Mouse (Mus musculus) neutrophil, adult 83 days (primary cell): ENCODE results near the gene Gm6358. TPM values are rescaled to one million over a fixed set of nuclear protein-coding genes. Genes with fewer than 3 reads are reported as not detected.

Source experiments
- total RNA-seq, 2 experiments: library from RNA; stranded (reverse); gene quantifications; one replicate each; pipeline ENCODE4 v1.2.4; 2023

Gene Gm6358
- not detected for total RNA-seq

DNA sequence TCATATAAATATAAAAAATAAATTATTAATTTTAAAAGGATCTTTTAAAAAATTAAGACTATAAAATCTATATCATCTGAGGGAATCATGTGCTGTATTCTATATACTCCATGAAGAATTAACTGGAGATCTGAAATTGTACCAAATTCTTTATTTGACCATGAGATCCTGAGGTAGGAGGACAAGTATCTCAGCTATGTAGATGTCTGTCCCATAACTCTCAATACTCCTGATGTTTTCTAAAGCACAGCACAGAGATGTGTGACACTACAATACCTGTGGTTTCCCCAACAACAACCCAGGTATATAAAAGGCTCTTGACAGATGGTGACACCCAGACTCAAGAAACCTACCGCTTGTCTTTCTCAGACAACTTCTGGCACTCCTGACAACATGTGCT lies at the start of gene Gm6358:
Gene Gm6358 (plus strand): TSS at position 301 of the 400 bp plus-strand sequence.

GRCm38 (mm10) chr16:89150786-89151185 lies 10.1 kb downstream of the Gm6358 start, which contains the start of gene Gm10061:
Gene Gm10061, plus strand, starts transcription at chr16:89151086.

DNA sequence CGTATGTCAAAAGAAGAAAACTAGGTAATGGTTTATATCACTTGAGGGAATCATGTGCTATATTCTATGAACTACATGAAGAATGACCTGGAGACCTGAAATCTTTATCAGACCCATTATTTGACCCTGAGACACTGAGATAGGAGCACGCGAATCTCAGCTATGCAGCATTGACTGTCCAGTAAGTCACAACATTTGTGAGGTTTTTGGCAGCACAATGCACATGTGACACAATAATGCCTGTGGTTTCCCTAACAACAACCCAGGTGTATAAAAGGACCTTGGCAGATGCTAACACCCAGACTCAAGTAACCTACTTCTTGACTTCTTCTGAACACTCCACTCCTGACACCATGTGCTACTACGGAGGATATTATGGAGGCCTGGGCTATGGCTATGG lies 17.0 kb downstream of the Gm6358 start, which contains the start of gene Gm9789:
Gene Gm9789 (plus strand): TSS at position 301 of the 400 bp plus-strand sequence.

GRCm38 (mm10) chr16:89169190-89169589 lies 28.5 kb downstream of the Gm6358 start, which contains the start of gene Gm7735:
Gene Gm7735, plus strand, starts transcription at chr16:89169490.

DNA sequence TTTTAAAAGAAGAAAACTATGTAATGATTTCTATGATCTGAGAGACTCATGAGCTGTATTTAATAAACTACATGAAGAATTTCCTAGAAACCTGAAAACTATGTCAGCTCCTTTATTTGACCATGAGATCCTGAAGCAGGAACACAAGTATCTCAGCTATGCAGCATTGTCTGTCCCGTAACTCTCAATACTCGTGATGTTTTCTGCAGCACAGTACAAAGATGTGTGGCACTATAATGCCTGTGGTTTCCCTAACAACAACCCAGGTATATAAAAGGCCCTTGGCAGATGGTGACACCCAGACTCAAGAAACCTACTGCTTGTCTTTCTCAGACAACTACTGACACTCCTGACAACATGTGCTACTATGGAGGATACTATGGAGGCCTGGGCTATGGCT lies 33.8 kb downstream of the Gm6358 start, which contains the start of gene 1110057P08Rik:
Gene 1110057P08Rik (plus strand): TSS at position 301 of the 400 bp plus-strand sequence.

Other genes starting within 250 kb of the Gm6358 start
- not detected for gene Krtap19-5, start 244.4 kb upstream of the Gm6358 start, total RNA-seq
- not detected for gene Krtap19-9b, start 208.6 kb upstream of the Gm6358 start, total RNA-seq
- not detected for gene Krtap16-3, start 178.0 kb upstream of the Gm6358 start, total RNA-seq
- gene Krtap22-2, start 130.1 kb upstream of the Gm6358 start, total RNA-seq = not detected
- gene Gm10229, start 125.6 kb upstream of the Gm6358 start, total RNA-seq = not detected
- not detected for gene Krtap6-1, start 109.2 kb upstream of the Gm6358 start, total RNA-seq
- gene Gm10228, start 99.4 kb upstream of the Gm6358 start, total RNA-seq = not detected
- gene Krtap6-5, start 93.0 kb upstream of the Gm6358 start, total RNA-seq = not detected
- gene 1110025L11Rik, start 76.8 kb upstream of the Gm6358 start, total RNA-seq = not detected
- gene Krtap6-3, start 56.8 kb upstream of the Gm6358 start, total RNA-seq = not detected
- gene Gm10061, start 10.2 kb downstream of the Gm6358 start, total RNA-seq = not detected
- gene Gm9789, start 17.1 kb downstream of the Gm6358 start, total RNA-seq = not detected
- not detected for gene Gm7735, start 28.6 kb downstream of the Gm6358 start, total RNA-seq
- gene 1110057P08Rik, start 33.9 kb downstream of the Gm6358 start, total RNA-seq = not detected
- gene Krtap20-2, start 65.0 kb downstream of the Gm6358 start, total RNA-seq = not detected